Mouse (Mus musculus) urinary bladder, postnatal 36 days (tissue): ENCODE data around the gene Gon7.
A peak's percentile ranks its signal among the peaks of the same experiment; 100 is the strongest.

Experiments used
- DNase-seq, 2 experiments: peaks; one replicate each; pipeline ENCODE4 v3.0.0; 2022; ENCODE audit warnings: low spot score in 2 of 2, mixed read lengths in 1 of 2

Gene Gon7

GRCm38 (mm10) chr12:102705906-102706640, 51.5 kb downstream of the Gon7 start:
- no peak for DNase-seq

- DNase-seq = peak; percentile 63 to 80
Measured at GRCm38 (mm10) chr12:102705216-102705871, 52.3 kb downstream of the Gon7 start.

- DNase-seq = peak in 1 of 2 experiments; percentile 34
Measured at GRCm38 (mm10) chr12:102704457-102705198, 53.0 kb downstream of the Gon7 start, which contains the start of gene Itpk1. Gene Itpk1 (minus strand): TSS chr12:102704930.

- no peak for DNase-seq
Measured at GRCm38 (mm10) chr12:102703921-102704408, 53.6 kb downstream of the Gon7 start.

GRCm38 (mm10) chr12:102703441-102703840, 54.2 kb downstream of the Gon7 start:
- no peak for DNase-seq
